Mouse (Mus musculus): ENCODE measurements around the gene Zbtb8b. TPM values are rescaled to one million over a fixed set of nuclear protein-coding genes. Genes with fewer than 3 reads are reported as not detected.
"Not testable (repeated sequence)": the region's sequence is repeated elsewhere in the genome, so short reads cannot be mapped to it uniquely, and the experiment has no call there.

The Zbtb8b gene
- not detected in 2 replicates for total RNA-seq (2017)

GRCm38 (mm10) chr4:129440340-129441063 is at the start of gene Zbtb8b:
TSS of gene Zbtb8b (minus strand) at chr4:129440853.
- ATAC-seq (replicated peaks in 1 of 2; ENCODE audit: insufficient read depth in 1 of 2, low FRiP score in 2 of 2, low TSS enrichment in 1 of 2, low read depth in 1 of 2, poor library complexity in 2 of 2, severe bottlenecking in 2 of 2) = 0 out of 4 replicates have a peak, but pooled peaks have one; percentile 7 to 25

- ATAC-seq (replicated peaks in 1 of 2; ENCODE audit: insufficient read depth in 1 of 2, low FRiP score in 2 of 2, low TSS enrichment in 1 of 2, low read depth in 1 of 2, poor library complexity in 2 of 2, severe bottlenecking in 2 of 2) = no peak
Measured at GRCm38 (mm10) chr4:129481090-129481489, 40.4 kb upstream of the Zbtb8b start.

GRCm38 (mm10) chr4:129479863-129480262 is 39.2 kb upstream of the Zbtb8b start:
- ATAC-seq (replicated peaks in 1 of 2; ENCODE audit: insufficient read depth in 1 of 2, low FRiP score in 2 of 2, low TSS enrichment in 1 of 2, low read depth in 1 of 2, poor library complexity in 2 of 2, severe bottlenecking in 2 of 2) = no peak

DNA sequence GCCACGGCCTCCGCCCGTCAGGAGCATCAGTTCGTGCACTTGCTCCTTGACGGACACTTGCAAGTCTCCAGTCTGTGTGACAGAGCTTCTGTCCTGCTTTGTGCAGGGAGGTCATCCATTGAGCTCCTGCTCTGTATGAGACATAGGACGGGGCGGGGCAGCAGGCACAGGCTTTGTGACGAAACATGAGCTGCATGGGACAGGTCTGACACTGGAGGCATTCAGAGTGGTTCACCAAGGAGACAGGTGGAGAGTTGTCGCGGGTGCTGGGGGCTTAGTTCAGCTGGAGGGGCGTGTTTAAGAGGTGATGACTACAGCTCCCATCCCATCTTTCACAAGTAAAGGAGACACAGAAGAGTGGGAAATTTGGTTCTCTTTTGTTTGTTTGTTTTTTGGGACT is 35.4 kb upstream of the Zbtb8b start:
- no peak for ATAC-seq (replicated peaks in 1 of 2; ENCODE audit: insufficient read depth in 1 of 2, low FRiP score in 2 of 2, low TSS enrichment in 1 of 2, low read depth in 1 of 2, poor library complexity in 2 of 2, severe bottlenecking in 2 of 2)

DNA sequence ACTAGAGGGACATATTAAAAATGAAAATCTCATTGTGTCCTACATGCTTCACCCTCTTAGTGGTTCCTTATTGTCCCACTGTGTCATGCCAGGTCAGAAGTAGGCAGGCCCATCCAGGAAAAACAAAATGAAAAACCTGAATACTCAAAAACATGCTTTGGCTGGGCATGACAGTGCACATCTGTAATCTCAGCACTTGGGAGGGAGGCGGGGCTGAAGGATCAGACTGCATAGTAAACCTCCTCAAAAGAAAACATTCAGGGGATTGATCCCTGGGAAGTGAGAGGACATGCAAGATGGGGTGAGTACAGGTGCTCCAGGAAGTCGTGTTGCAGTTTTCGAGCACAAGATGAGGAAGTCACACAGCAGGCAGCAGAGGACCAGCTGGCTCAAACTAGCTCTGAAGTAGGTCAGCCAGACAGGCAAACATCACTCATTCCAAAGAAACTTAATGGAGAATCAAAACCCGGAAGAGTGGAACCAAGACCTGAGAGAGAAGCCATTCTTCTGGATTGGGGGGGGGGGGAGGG is 23.7 kb upstream of the Zbtb8b start:
- ATAC-seq (replicated peaks in 1 of 2; ENCODE audit: insufficient read depth in 1 of 2, low FRiP score in 2 of 2, low TSS enrichment in 1 of 2, low read depth in 1 of 2, poor library complexity in 2 of 2, severe bottlenecking in 2 of 2) = no peak

DNA sequence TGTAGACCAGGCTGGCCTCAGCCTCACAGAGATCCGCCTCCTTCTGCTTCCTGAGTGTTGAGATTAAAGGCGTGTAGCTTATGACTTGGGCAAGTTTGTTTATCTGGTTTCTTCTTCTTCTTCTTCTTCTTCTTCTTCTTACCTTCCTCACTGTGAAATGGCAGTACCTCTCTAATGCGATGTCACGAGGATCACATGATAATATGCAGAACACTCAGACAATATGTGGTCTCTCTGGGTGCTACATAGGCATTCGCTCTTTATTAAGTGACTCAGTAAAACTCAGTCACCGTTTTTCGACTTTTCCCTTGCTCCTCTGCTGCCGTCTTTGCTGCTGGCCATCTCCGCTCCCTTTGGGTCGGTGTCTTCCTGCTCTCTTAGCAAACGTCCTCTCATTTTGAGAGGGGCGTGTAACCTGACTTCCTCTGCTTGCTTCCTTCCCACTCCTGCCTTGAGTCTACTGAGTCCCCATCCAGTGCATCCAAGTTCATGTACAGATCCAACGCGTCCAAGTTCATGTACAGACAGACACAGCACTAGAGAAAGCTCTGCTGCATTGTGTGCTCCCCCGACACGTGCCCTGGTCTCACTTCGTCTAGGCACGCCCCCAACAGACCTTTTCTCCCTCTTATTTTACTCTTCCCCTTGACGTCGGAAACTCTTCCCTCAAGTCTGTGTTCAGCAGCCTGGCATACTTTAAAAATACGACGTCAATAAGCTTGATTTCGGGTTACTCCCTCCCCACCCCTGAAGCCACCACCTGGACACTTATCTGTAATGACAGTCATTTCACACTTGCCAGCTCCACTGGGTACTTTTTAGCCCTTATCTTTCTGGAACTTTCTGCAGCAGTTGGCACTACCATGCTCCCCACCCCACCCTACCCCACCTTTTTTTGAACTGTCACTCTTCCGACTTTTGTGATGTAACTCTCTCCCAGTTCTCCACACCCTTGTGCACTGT is 22.7 kb upstream of the Zbtb8b start:
- ATAC-seq (replicated peaks in 1 of 2; ENCODE audit: insufficient read depth in 1 of 2, low FRiP score in 2 of 2, low TSS enrichment in 1 of 2, low read depth in 1 of 2, poor library complexity in 2 of 2, severe bottlenecking in 2 of 2) = no peak

DNA sequence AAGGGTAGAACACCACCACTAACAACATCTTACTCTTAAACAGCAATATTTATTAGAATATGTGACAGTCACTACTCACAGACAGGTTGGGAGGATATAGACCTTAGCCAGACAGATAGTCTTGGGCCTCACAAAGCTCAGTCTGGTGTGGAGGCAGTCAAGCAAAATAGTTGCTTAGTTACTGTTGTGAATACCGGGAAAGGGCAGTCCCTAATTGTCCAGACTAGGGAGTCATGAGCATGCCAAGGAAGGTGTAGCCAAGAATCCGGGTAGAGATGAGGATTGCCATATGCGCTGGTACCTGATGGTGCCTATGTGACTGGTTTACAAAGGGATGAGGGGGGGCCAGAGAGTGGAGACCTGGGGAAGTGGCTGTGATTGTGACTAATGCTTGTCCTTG is 21.5 kb upstream of the Zbtb8b start:
- ATAC-seq (replicated peaks in 1 of 2; ENCODE audit: insufficient read depth in 1 of 2, low FRiP score in 2 of 2, low TSS enrichment in 1 of 2, low read depth in 1 of 2, poor library complexity in 2 of 2, severe bottlenecking in 2 of 2) = no peak

GRCm38 (mm10) chr4:129461183-129461960 is 20.7 kb upstream of the Zbtb8b start, which contains the start of gene Bsdc1:
TSS of gene Bsdc1 (plus strand) at chr4:129461581.
- peak; percentile 94 to 97 for ATAC-seq (replicated peaks in 1 of 2; ENCODE audit: insufficient read depth in 1 of 2, low FRiP score in 2 of 2, low TSS enrichment in 1 of 2, low read depth in 1 of 2, poor library complexity in 2 of 2, severe bottlenecking in 2 of 2)

DNA sequence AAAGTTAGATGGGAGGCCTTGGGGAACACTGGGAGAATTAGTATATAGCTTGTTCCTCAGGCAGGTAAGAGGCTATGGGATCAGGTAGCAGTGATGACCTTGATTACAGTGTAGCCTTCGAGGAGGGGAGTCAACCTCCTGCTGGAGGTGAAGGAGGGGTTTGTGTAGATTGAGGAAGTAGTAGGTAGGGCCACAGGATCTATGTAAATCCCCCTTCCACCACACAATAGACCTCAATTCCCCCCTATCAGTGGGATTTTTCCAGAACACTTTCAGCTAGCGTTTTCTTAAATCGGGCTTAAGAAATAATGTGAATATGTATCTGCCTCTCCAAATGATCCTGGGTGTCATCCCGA is 20.2 kb upstream of the Zbtb8b start:
- ATAC-seq (replicated peaks in 1 of 2; ENCODE audit: insufficient read depth in 1 of 2, low FRiP score in 2 of 2, low TSS enrichment in 1 of 2, low read depth in 1 of 2, poor library complexity in 2 of 2, severe bottlenecking in 2 of 2) = peak; percentile 19 to 34; a peak in 2 of 4 replicates

DNA sequence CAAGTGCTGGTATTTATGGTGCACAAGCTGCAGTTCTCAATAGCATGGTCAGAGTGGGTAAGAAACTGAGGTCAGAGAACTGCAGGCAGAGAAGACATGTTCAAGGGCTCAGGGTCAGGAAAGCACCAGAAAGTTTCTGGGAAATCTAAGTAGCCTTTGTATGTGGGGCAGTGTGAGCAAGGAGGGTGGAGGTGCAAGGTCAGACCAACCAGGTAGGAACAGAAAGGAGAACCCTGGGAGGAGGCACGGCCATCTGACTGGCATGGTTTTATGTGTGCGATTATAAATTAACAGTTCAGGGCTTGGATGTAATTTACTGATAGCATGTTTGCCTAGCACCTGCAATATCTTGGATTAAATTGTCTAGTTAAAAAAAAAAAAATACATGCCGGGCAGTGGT is 19.1 kb upstream of the Zbtb8b start:
- no peak for ATAC-seq (replicated peaks in 1 of 2; ENCODE audit: insufficient read depth in 1 of 2, low FRiP score in 2 of 2, low TSS enrichment in 1 of 2, low read depth in 1 of 2, poor library complexity in 2 of 2, severe bottlenecking in 2 of 2)

DNA sequence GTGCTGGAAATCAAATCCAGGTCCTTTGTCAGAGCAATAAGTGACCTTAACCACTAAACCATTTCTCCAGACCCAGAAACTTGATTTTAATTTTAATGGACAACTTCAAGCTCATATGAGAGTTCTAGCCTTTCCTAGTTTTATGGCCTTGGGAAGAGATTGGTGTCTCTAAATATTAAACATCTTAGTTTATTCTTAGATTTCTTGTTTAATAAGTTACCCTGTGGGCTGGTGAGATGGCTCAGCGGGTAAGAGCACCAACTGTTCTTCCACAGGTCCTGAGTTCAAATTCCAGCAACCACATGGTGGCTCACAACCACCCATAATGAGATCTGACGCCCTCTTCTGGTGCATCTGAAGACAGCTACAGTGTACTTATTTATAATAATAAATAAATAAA is 16.7 kb upstream of the Zbtb8b start:
- ATAC-seq (replicated peaks in 1 of 2; ENCODE audit: insufficient read depth in 1 of 2, low FRiP score in 2 of 2, low TSS enrichment in 1 of 2, low read depth in 1 of 2, poor library complexity in 2 of 2, severe bottlenecking in 2 of 2) = not testable (repeated sequence)

- ATAC-seq (replicated peaks in 1 of 2; ENCODE audit: insufficient read depth in 1 of 2, low FRiP score in 2 of 2, low TSS enrichment in 1 of 2, low read depth in 1 of 2, poor library complexity in 2 of 2, severe bottlenecking in 2 of 2) = no peak
Measured at GRCm38 (mm10) chr4:129456126-129456525, 15.5 kb upstream of the Zbtb8b start.

DNA sequence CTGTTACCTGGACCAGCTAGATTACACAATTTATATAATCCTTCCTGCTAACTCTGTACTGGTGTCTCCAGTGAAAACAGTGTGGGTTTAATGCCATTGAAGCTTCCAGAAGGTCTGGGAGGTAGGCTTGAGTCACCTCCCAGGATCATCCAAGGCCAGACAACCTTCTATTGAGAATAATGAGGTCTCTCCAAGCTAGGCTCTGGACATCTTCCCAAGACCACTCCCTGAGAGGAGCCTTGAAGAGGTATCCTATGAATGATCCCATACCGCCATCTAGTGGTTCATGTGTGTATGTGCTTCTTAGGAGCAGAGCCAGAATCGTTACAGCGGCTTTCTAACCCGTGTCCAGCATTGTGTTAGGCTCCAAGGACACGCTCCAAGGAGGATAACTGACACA is 14.6 kb upstream of the Zbtb8b start:
- peak; percentile 86 to 94 for ATAC-seq (replicated peaks in 1 of 2; ENCODE audit: insufficient read depth in 1 of 2, low FRiP score in 2 of 2, low TSS enrichment in 1 of 2, low read depth in 1 of 2, poor library complexity in 2 of 2, severe bottlenecking in 2 of 2)

DNA sequence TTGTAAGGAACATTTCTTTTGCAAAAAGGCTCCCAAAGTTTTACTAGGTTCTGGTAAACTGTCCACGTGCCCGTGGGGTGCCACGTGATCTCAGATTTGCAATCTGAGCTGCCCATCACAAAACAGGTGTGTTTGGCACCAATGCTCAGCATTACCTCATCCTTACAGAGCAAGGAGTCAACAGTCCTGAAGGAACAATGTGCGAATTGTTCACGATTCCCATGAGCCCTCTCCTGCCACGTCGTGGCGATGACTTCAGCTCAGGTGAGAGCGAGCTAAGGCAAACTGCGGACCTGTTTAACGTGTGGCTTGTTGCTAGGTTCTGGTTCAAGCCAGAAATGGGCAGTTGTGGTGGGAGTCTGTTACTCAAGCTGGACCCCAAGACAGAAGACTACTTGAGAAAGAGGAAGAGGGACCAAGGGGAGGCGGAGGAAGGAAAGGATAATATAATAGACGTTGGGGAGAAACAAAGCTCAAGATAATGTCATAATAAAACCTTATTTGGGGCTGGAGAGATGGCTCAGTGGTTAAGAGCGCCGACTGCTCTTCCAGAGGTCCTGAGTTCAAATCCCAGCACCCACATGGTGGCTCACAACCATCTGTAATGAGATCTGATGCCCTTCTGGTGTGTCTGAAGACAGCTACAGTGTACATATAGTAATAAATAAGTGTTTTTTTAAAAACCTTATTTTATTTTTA is 11.0 kb upstream of the Zbtb8b start:
- ATAC-seq (replicated peaks in 1 of 2; ENCODE audit: insufficient read depth in 1 of 2, low FRiP score in 2 of 2, low TSS enrichment in 1 of 2, low read depth in 1 of 2, poor library complexity in 2 of 2, severe bottlenecking in 2 of 2) = no peak

DNA sequence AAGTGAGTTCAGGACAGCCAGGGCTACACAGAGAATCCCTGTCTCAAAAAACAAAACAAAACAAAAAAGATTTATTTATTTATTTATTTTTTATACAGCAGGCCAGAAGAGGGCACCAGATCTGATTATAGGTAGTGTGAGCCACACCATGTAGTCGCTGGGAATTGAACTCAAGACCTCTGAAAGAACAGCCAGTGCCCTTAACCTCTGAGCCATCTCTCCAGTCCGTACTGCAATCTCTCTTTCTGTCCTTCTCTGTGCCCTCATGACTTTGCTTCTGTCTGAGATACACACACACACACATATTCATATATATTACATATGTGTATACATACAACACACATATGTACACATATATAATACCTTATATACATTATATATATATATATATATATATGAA is 10.2 kb upstream of the Zbtb8b start:
- no peak for ATAC-seq (replicated peaks in 1 of 2; ENCODE audit: insufficient read depth in 1 of 2, low FRiP score in 2 of 2, low TSS enrichment in 1 of 2, low read depth in 1 of 2, poor library complexity in 2 of 2, severe bottlenecking in 2 of 2)

DNA sequence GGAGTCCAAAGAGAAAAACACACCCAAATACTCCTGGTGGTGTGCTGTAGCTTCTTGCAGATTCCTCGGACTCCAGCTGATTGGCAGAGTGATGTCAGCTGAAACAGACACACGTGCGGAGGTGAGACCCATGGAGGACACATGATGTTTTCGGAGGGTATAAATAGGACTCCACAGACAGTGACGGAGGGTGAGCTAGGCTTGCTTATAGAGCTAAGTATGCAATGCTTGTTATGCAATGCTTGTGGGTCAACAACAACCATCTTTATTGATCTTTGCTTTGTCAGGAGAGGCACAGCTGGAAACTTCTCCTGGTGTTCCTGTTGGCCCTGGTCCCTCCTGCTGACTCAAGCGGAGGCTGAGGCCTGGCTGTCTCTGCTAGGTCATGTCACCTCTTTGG is 8.1 kb upstream of the Zbtb8b start:
- no peak for ATAC-seq (replicated peaks in 1 of 2; ENCODE audit: insufficient read depth in 1 of 2, low FRiP score in 2 of 2, low TSS enrichment in 1 of 2, low read depth in 1 of 2, poor library complexity in 2 of 2, severe bottlenecking in 2 of 2)
